Mouse (Mus musculus): ENCODE measurements around the gene Asb8. TPM values are rescaled to one million over a fixed set of nuclear protein-coding genes. Genes with fewer than 3 reads are reported as not detected.

The Asb8 gene
- polyA plus RNA-seq, 1 experiment, result 52.2 TPM

DNA sequence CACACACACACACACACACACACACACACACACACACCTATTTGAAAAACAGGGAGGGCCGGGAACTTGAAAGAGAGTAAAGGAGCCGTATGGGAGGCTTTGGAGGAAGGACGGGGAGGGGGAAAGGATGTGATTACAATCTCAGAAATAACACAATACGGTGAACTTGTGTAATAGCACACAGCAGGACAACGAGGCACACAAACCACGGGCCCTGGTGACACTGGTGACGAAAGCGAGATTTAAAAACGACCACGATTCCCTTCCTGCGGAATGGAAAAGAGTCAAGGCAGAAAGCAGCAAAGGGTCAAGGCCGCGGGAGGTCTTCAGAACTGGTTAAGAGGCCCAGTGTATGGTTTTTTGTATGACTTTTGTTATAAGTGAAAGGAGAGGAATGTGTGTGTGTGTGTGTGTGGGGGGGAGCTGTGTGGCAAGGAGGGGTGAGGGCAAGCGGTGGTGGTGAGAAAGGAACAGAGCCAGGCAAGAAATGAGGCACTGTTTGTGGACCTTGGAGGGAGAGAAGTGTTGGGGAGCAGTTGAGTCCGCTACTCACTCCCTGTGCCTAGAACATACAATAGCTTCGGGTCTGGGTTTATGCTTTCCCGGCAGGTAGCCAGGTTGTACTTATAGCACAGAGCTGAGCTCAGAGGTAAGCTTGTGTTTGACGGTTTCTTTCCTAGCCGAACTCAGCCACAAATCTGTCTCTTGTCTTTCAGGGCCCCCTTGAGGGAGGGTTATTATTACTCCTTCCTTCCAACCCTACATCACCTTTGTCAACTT, 4.2 kb downstream of the Asb8 start:
- no peak overlapping the region for H3K4me3 ChIP-seq (ENCODE audit: control insufficient read depth, insufficient read depth, low read length)
- no peak for TF ChIP-seq CTCF (IDR thresholded peaks at IDR 0.05; ENCODE audit: borderline replicate concordance, control insufficient read depth, extremely low read depth, insufficient read depth, low read length, poor library complexity)
- TF ChIP-seq POLR2A (IDR thresholded peaks at IDR 0.05; ENCODE audit: control insufficient read depth, extremely low read depth, insufficient read depth, low read length, poor library complexity), result no peak
- WGBS, result 62% methylated on average over 19 of the region's 19 CpGs
- no peak overlapping the region for H3K27ac ChIP-seq (ENCODE audit: control insufficient read depth, insufficient read depth, low read length)
- no peaks in the 10 kb centered on the region for H3K36me3 ChIP-seq (ENCODE audit: control insufficient read depth, insufficient read depth, low read length)
- no peaks in the 10 kb centered on the region for H3K4me1 ChIP-seq (replicated peaks; ENCODE audit: control insufficient read depth, insufficient read depth, low read length)
- no peak for DNase-seq
- H3K27me3 ChIP-seq (ENCODE audit: control insufficient read depth, insufficient read depth, low read length), result no peaks in the 10 kb centered on the region

DNA sequence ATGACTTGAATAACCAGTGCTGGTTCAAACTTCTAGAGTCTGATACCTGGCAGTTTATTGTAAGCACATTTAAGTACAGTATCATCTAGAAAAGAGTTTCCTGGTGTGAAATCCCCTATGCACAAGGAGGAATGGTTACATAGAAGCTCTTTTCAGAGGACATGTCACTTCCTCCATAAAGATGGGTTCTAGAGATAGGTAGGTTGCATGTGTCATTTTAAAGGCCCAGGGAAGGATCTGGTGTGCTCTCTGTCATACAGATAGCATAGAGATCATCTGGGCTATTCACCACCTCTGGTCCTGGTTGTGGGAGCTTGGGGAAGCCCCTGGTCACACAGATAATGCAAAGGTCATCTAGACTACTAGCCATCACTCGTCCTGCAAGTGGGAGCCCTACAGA, 8.2 kb downstream of the Asb8 start:
- H3K4me1 ChIP-seq (replicated peaks; ENCODE audit: control insufficient read depth, insufficient read depth, low read length), result no peaks in the 10 kb centered on the region
- TF ChIP-seq CTCF (IDR thresholded peaks at IDR 0.05; ENCODE audit: borderline replicate concordance, control insufficient read depth, extremely low read depth, insufficient read depth, low read length, poor library complexity) (no peak), POLR2A (IDR thresholded peaks at IDR 0.05; ENCODE audit: control insufficient read depth, extremely low read depth, insufficient read depth, low read length, poor library complexity) (no peak)
- H3K27ac ChIP-seq (ENCODE audit: control insufficient read depth, insufficient read depth, low read length), result no peak overlapping the region
- no peak for DNase-seq
- H3K4me3 ChIP-seq (ENCODE audit: control insufficient read depth, insufficient read depth, low read length), result no peak overlapping the region
- WGBS, result 79% methylated on average over 1 of the region's 1 CpGs
- no peaks in the 10 kb centered on the region for H3K27me3 ChIP-seq (ENCODE audit: control insufficient read depth, insufficient read depth, low read length)
- no peaks in the 10 kb centered on the region for H3K36me3 ChIP-seq (ENCODE audit: control insufficient read depth, insufficient read depth, low read length)

DNA sequence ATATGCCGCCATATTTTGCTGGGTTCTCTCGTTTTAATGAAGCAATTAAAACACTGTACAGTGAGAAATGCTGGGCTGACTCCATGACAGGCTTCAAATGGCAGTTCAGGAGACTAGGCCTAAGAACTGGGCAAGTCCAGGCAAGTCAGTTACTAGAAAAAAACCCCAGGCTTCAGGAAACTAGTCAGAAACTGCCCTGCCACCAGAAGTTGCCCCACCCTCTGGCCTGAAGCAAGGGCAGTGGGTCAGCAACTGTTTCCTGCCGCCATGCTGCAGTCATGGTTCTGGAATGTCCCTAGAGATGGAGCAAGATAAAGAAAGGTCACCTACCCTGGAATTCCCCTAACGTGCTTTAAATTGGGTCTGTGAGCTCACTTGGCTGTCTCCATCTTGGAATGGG, 9.5 kb downstream of the Asb8 start:
- no peak overlapping the region for H3K4me3 ChIP-seq (ENCODE audit: control insufficient read depth, insufficient read depth, low read length)
- H3K27ac ChIP-seq (ENCODE audit: control insufficient read depth, insufficient read depth, low read length), result no peak overlapping the region
- H3K36me3 ChIP-seq (ENCODE audit: control insufficient read depth, insufficient read depth, low read length), result no peaks in the 10 kb centered on the region
- no peak for DNase-seq
- no peaks in the 10 kb centered on the region for H3K4me1 ChIP-seq (replicated peaks; ENCODE audit: control insufficient read depth, insufficient read depth, low read length)
- TF ChIP-seq POLR2A (IDR thresholded peaks at IDR 0.05; ENCODE audit: control insufficient read depth, extremely low read depth, insufficient read depth, low read length, poor library complexity) (no peak), CTCF (IDR thresholded peaks at IDR 0.05; ENCODE audit: borderline replicate concordance, control insufficient read depth, extremely low read depth, insufficient read depth, low read length, poor library complexity) (no peak)
- no peaks in the 10 kb centered on the region for H3K27me3 ChIP-seq (ENCODE audit: control insufficient read depth, insufficient read depth, low read length)
- WGBS, result 95% methylated on average over 4 of the region's 4 CpGs

DNA sequence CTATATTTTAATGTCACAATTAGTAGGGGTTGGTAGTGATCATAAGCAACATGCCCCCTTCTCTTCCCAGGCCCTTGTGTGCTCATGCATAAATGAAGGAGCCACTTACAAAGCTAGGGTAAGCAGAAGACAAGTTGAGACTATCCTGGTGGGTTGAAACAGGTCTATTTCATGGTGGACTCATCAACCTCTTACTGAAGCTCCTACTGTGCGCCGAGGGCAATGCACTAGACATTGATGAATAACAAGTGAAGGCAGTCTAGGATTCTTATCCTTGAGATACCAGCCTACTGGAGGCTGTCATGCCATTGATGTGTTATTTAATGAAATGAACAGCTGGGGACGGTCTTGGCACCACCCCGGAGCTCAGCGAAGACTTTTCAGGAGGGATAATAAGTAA, 10.2 kb downstream of the Asb8 start:
- H3K4me3 ChIP-seq (ENCODE audit: control insufficient read depth, insufficient read depth, low read length), result no peak overlapping the region
- H3K27me3 ChIP-seq (ENCODE audit: control insufficient read depth, insufficient read depth, low read length), result no peaks in the 10 kb centered on the region
- H3K36me3 ChIP-seq (ENCODE audit: control insufficient read depth, insufficient read depth, low read length), result no peaks in the 10 kb centered on the region
- no peak for TF ChIP-seq POLR2A (IDR thresholded peaks at IDR 0.05; ENCODE audit: control insufficient read depth, extremely low read depth, insufficient read depth, low read length, poor library complexity)
- no peak for TF ChIP-seq CTCF (IDR thresholded peaks at IDR 0.05; ENCODE audit: borderline replicate concordance, control insufficient read depth, extremely low read depth, insufficient read depth, low read length, poor library complexity)
- WGBS, result 96% methylated on average over 5 of the region's 5 CpGs
- DNase-seq, result no peak
- no peak overlapping the region for H3K27ac ChIP-seq (ENCODE audit: control insufficient read depth, insufficient read depth, low read length)
- H3K4me1 ChIP-seq (replicated peaks; ENCODE audit: control insufficient read depth, insufficient read depth, low read length), result no peaks in the 10 kb centered on the region

DNA sequence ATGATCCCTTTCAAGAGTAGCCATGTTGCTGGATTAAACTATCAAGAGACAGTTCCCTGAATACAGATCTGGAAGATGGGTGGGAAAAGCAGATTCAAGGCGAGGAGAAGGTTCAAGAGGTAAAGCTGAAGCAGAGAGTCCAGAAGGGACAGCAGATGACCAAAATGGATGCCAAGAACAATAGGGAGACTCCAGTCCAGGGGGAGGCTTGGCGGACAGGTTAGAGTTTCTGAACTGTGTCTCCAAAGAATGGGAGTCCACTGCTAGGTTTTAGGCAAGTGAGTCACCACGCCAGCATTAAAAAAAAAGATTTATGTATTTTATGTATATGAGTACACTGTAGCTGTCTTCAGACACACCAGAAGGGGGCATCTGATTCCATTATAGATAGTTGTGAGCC, 10.8 kb downstream of the Asb8 start:
- no peaks in the 10 kb centered on the region for H3K4me1 ChIP-seq (replicated peaks; ENCODE audit: control insufficient read depth, insufficient read depth, low read length)
- H3K27ac ChIP-seq (ENCODE audit: control insufficient read depth, insufficient read depth, low read length), result no peak overlapping the region
- no peaks in the 10 kb centered on the region for H3K27me3 ChIP-seq (ENCODE audit: control insufficient read depth, insufficient read depth, low read length)
- H3K36me3 ChIP-seq (ENCODE audit: control insufficient read depth, insufficient read depth, low read length), result no peaks in the 10 kb centered on the region
- DNase-seq, result no peak
- WGBS, result 91% methylated on average over 3 of the region's 3 CpGs
- no peak for TF ChIP-seq POLR2A (IDR thresholded peaks at IDR 0.05; ENCODE audit: control insufficient read depth, extremely low read depth, insufficient read depth, low read length, poor library complexity)
- no peak for TF ChIP-seq CTCF (IDR thresholded peaks at IDR 0.05; ENCODE audit: borderline replicate concordance, control insufficient read depth, extremely low read depth, insufficient read depth, low read length, poor library complexity)
- no peak overlapping the region for H3K4me3 ChIP-seq (ENCODE audit: control insufficient read depth, insufficient read depth, low read length)

DNA sequence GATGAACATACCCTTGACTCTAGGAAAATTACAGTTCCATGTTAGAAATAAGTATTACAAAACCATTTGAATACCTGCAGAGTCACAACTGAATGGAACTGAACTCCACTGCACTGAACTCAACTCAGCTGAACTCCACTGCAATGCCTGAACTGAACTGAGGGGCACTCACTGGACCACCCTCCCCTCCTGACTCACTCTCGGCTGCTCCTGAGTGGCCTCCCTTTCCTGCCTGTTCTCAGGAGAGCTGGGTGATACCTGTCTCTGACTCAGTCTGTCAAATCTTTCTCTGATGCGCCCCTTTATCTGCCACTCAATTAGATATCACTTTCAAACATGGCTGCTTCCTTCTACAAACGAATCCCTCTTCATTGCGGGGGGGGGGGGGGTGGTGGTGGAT, 11.3 kb downstream of the Asb8 start:
- no peaks in the 10 kb centered on the region for H3K27me3 ChIP-seq (ENCODE audit: control insufficient read depth, insufficient read depth, low read length)
- DNase-seq, result no peak
- no peak overlapping the region for H3K27ac ChIP-seq (ENCODE audit: control insufficient read depth, insufficient read depth, low read length)
- TF ChIP-seq CTCF (IDR thresholded peaks at IDR 0.05; ENCODE audit: borderline replicate concordance, control insufficient read depth, extremely low read depth, insufficient read depth, low read length, poor library complexity), result no peak
- H3K4me1 ChIP-seq (replicated peaks; ENCODE audit: control insufficient read depth, insufficient read depth, low read length), result no peaks in the 10 kb centered on the region
- H3K4me3 ChIP-seq (ENCODE audit: control insufficient read depth, insufficient read depth, low read length), result no peak overlapping the region
- WGBS, result 71% methylated on average over 4 of the region's 4 CpGs
- H3K36me3 ChIP-seq (ENCODE audit: control insufficient read depth, insufficient read depth, low read length), result no peaks in the 10 kb centered on the region

DNA sequence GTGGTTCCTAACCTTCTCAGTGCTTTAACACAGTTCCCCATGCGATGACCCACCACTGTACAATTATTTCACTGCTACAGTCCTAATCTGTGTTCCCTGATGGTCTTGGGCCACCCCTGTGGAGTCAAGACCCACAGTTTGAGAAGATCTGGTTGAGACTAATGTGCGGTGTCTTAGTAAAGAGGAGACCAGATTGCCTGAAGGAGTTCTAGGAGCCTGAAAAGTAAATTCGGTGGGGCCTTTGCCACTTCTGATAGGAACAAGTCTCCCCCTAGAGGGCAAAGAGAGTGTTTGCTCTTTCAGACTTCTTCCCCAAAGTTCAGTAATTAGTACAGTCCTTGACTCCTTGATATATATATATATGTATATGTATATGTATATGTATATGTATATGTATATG, 11.8 kb downstream of the Asb8 start:
- Histone ChIP-seq H3K36me3 (ENCODE audit: control insufficient read depth, insufficient read depth, low read length) (no peaks in the 10 kb centered on the region), H3K27ac (ENCODE audit: control insufficient read depth, insufficient read depth, low read length) (no peak overlapping the region), H3K4me3 (ENCODE audit: control insufficient read depth, insufficient read depth, low read length) (no peak overlapping the region), H3K27me3 (ENCODE audit: control insufficient read depth, insufficient read depth, low read length) (no peaks in the 10 kb centered on the region), H3K4me1 (replicated peaks; ENCODE audit: control insufficient read depth, insufficient read depth, low read length) (no peaks in the 10 kb centered on the region)
- no peak for TF ChIP-seq POLR2A (IDR thresholded peaks at IDR 0.05; ENCODE audit: control insufficient read depth, extremely low read depth, insufficient read depth, low read length, poor library complexity)
- TF ChIP-seq CTCF (IDR thresholded peaks at IDR 0.05; ENCODE audit: borderline replicate concordance, control insufficient read depth, extremely low read depth, insufficient read depth, low read length, poor library complexity), result no peak
- 37% methylated on average over 3 of the region's 3 CpGs for WGBS
- peak; percentile 11 for DNase-seq
